Mouse (Mus musculus) T-helper 1 cell (primary cell): ENCODE measurements around the gene Foxp1.

ENCODE experiments used
- in situ Hi-C: fragments of 300-600 bp; cut with MboI, MseI; formaldehyde crosslinking; loops from one replicate; pipeline ENCODE4 v1.15.1; 2025; ENCODE audit warnings: high pct_unique_total_duplicates

Foxp1 gene

GRCm38 (mm10) chr6:99485217-99485883 is 37.2 kb downstream of the Foxp1 start:
- in situ Hi-C loops, result no loop called here

GRCm38 (mm10) chr6:99484884-99485216 is 37.7 kb downstream of the Foxp1 start:
- in situ Hi-C loops, result no loop called here

- in situ Hi-C loops, result no loop called here
Measured at GRCm38 (mm10) chr6:99484197-99484725, 38.3 kb downstream of the Foxp1 start.

GRCm38 (mm10) chr6:99483556-99483955 is 39.0 kb downstream of the Foxp1 start:
- in situ Hi-C loops, result no loop called here

- in situ Hi-C loops, result no loop called here
Measured at GRCm38 (mm10) chr6:99481568-99481967, 41.0 kb downstream of the Foxp1 start.

GRCm38 (mm10) chr6:99478873-99479650 is 43.5 kb downstream of the Foxp1 start:
- in situ Hi-C loops, result no loop called here

GRCm38 (mm10) chr6:99475040-99475439 is 47.5 kb downstream of the Foxp1 start:
- in situ Hi-C loops, result no loop called here

GRCm38 (mm10) chr6:99470906-99471305 is 51.6 kb downstream of the Foxp1 start:
- in situ Hi-C loops, result no loop called here

- in situ Hi-C loops, result no loop called here
Measured at GRCm38 (mm10) chr6:99469134-99469834, 53.2 kb downstream of the Foxp1 start.

GRCm38 (mm10) chr6:99467831-99468230 is 54.7 kb downstream of the Foxp1 start:
- in situ Hi-C loops, result no loop called here

GRCm38 (mm10) chr6:99467109-99467508 is 55.4 kb downstream of the Foxp1 start:
- in situ Hi-C loops, result no loop called here

- in situ Hi-C loops, result no loop called here
Measured at GRCm38 (mm10) chr6:99466354-99466753, 56.2 kb downstream of the Foxp1 start.

GRCm38 (mm10) chr6:99464449-99464848 is 58.1 kb downstream of the Foxp1 start:
- in situ Hi-C loops, result no loop called here

- in situ Hi-C loops, result no loop called here
Measured at GRCm38 (mm10) chr6:99463906-99464305, 58.6 kb downstream of the Foxp1 start.

GRCm38 (mm10) chr6:99458775-99459174 is 63.7 kb downstream of the Foxp1 start:
- in situ Hi-C loops, result no loop called here

- in situ Hi-C loops, result no loop called here
Measured at GRCm38 (mm10) chr6:99453763-99454520, 68.6 kb downstream of the Foxp1 start.

GRCm38 (mm10) chr6:99452638-99453185 is 69.8 kb downstream of the Foxp1 start:
- in situ Hi-C loops, result no loop called here

- in situ Hi-C loops, result no loop called here
Measured at GRCm38 (mm10) chr6:99451479-99451878, 71.0 kb downstream of the Foxp1 start.

- in situ Hi-C loops, result no loop called here
Measured at GRCm38 (mm10) chr6:99447447-99447846, 75.1 kb downstream of the Foxp1 start.

GRCm38 (mm10) chr6:99446801-99447415 is 75.6 kb downstream of the Foxp1 start:
- in situ Hi-C loops, result no loop called here

GRCm38 (mm10) chr6:99443460-99443859 is 79.1 kb downstream of the Foxp1 start:
- in situ Hi-C loops, result no loop called here
